Mouse (Mus musculus) adrenal gland, adult 8-10 months (tissue): ENCODE measurements around the gene Dhh. TPM values are rescaled to one million over a fixed set of nuclear protein-coding genes. Genes with fewer than 3 reads are reported as not detected.
"Not testable (repeated sequence)": the region's sequence is repeated elsewhere in the genome, so short reads cannot be mapped to it uniquely, and the experiment has no call there.

Experiments used
- DNase-seq: peaks from one replicate; pipeline ENCODE4 v3.0.0; 2022
- total RNA-seq, 4 experiments: library from RNA; stranded (reverse); gene quantifications; 2 replicates each; pipeline ENCODE4 v1.2.4; 2022

Gene Dhh
- 1 to 10 TPM; 1.8 to 3.8 (median 2.1) TPM for total RNA-seq

- no peak for DNase-seq
Measured at GRCm38 (mm10) chr15:98897928-98898800, at the start of gene Dhh. TSS of gene Dhh (minus strand) at chr15:98898540.

GRCm38 (mm10) chr15:98947884-98948283 is 49.5 kb upstream of the Dhh start:
- DNase-seq = no peak

- no peak for DNase-seq
Measured at GRCm38 (mm10) chr15:98943133-98943532, 44.8 kb upstream of the Dhh start.

GRCm38 (mm10) chr15:98942081-98942480 is 43.7 kb upstream of the Dhh start:
- DNase-seq = no peak

- no peak for DNase-seq
Measured at GRCm38 (mm10) chr15:98941539-98941938, 43.2 kb upstream of the Dhh start.

- peak; percentile 57 for DNase-seq
Measured at GRCm38 (mm10) chr15:98940816-98941215, 42.5 kb upstream of the Dhh start.

- DNase-seq = peak; percentile 87
Measured at GRCm38 (mm10) chr15:98934217-98934839, 36.0 kb upstream of the Dhh start, which contains the start of gene Tuba1b. TSS of gene Tuba1b (minus strand) at chr15:98934565.

GRCm38 (mm10) chr15:98933833-98934216 is 35.5 kb upstream of the Dhh start:
- DNase-seq = peak; percentile 93

- DNase-seq = not testable (repeated sequence)
Measured at GRCm38 (mm10) chr15:98933004-98933671, 34.8 kb upstream of the Dhh start.

GRCm38 (mm10) chr15:98930998-98931397 is 32.7 kb upstream of the Dhh start:
- DNase-seq = no peak

- DNase-seq = no peak
Measured at GRCm38 (mm10) chr15:98930017-98930734, 31.8 kb upstream of the Dhh start.

GRCm38 (mm10) chr15:98928598-98929240 is 30.4 kb upstream of the Dhh start:
- peak; percentile 67 for DNase-seq

GRCm38 (mm10) chr15:98927566-98927965 is 29.2 kb upstream of the Dhh start:
- DNase-seq = no peak

GRCm38 (mm10) chr15:98924682-98925081 is 26.3 kb upstream of the Dhh start:
- DNase-seq = no peak

GRCm38 (mm10) chr15:98923031-98923537 is 24.7 kb upstream of the Dhh start:
- DNase-seq = no peak

- DNase-seq = no peak
Measured at GRCm38 (mm10) chr15:98922581-98922980, 24.2 kb upstream of the Dhh start.

- DNase-seq = no peak
Measured at GRCm38 (mm10) chr15:98921510-98921909, 23.2 kb upstream of the Dhh start.

- not testable (repeated sequence) for DNase-seq
Measured at GRCm38 (mm10) chr15:98918499-98918895, 20.2 kb upstream of the Dhh start.

- peak; percentile 100 for DNase-seq
Measured at GRCm38 (mm10) chr15:98917538-98918498, 19.5 kb upstream of the Dhh start, which contains the start of gene Lmbr1l. TSS of gene Lmbr1l (minus strand) at chr15:98918231.

- no peak for DNase-seq
Measured at GRCm38 (mm10) chr15:98917091-98917490, 18.8 kb upstream of the Dhh start.
